Mouse (Mus musculus): ENCODE data around the gene Pcsk7.

The Pcsk7 gene

DNA sequence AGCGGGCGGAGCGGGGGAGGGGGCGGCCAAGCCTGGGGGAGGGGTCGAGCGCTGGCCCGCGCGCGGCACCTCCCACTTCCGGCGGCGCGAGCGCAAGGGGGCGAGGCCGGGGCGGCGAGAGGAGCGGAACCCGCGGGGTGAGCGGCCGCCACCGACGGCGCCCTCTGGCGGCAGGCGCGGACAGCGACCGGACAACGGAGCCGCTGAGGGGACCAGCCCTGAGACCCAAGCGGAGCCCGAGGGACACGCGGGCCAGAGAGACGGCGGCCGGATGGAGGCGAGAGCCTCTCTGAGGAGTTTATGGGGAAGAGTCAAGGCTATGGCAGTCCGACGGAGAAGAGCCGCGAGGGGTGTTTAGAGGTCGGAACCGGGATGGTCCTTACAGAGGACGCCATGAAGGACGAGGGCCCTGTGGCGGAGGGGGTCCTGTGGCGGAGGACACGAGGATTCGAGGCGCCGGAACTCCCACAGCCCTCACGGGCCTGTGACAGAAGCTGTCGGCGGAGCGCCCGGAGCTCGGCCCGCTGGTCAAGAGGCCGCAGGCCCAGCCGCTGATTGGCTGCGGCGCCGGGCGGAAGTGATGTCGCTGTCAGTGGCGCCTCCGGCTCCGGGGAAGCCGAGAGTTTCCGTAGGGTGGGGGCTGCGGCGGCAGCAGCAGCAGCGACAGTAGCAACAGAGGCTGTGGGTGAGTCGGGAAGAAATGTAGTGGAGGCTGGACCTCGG lies at the start of gene Pcsk7, which contains the start of gene Rnf214:
Gene Pcsk7, plus strand, starts transcription at position 143 of the 723 bp plus-strand sequence.
Gene Rnf214, minus strand, starts transcription at position 557 of the 723 bp plus-strand sequence.
- peak; percentile 91 for DNase-seq

DNA sequence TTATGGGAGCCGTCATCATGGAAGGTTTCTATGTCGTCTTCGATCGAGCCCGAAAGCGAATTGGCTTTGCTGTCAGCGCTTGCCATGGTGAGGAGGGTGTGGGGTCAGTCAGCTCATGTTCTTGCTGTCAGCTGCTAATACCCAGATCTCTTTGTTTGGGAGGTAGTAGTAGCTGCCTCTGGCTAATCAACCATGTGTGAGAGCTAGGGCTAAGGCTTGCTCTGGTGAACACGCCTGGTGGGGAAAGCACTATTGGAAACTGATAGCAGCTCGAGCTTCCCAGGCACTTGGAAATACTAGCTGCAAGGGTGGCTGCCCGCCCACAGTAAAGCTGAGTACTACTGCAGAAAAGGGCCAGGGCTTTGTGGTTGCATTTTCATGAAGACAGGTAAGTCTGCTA lies 46.9 kb upstream of the Pcsk7 start:
- DNase-seq = no peak

DNA sequence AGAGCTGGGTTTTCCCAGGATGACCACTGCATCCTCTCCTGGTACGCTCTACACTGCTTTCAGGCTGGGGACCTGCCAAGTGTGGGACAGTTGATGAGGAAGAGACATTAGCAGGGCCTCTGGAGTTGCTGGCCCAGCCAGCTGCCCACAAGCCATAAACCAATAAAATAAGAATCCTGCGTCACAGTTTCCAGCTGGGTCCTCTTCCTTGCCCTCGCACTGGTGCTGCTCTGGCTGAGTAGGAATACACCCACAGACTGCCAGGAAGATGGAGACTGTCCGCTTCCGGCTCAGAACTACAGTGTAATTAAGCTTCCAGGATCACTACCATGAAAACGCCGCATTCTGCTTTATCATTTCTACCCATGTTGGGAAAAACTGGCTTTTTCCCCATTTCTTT lies 44.5 kb upstream of the Pcsk7 start:
- DNase-seq = no peak

DNA sequence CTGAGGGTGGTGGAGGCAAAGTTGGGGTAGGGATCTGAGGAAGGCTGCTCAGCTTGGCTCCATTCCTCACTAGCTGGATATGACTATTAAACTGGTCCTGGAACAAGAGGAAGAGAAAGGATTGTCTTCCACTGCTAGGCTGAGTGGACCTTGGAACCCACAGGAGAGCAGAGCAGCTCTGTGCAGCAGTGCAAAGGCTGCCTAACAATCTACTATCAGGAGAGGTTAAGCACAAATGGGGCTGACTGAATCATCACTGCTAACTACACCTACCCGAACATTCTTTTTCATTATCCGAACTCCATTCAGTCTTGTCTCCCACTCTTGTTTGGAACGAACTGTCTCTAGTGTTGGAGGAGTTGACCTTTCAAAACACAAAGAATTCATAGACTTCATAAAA lies 37.1 kb upstream of the Pcsk7 start:
- no peak for DNase-seq

DNA sequence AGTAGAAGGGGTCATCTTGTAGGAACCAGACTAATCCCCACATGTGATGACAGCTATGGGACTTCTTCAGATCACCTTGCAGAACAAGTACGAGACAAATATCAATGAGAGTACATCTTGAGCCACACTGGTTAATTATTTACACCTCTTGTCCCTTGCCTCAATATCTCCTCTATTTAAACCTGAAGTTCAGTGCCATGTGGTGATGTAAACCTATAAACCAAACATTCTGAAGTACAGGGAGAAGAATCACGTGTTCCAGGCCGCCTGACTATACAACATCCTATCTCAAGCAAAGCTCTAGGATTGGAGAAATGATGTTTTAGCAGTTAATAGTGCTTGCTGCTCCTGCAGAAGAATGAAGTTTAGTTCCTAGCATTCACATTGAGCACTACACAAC lies 36.0 kb upstream of the Pcsk7 start:
- no peak for DNase-seq

DNA sequence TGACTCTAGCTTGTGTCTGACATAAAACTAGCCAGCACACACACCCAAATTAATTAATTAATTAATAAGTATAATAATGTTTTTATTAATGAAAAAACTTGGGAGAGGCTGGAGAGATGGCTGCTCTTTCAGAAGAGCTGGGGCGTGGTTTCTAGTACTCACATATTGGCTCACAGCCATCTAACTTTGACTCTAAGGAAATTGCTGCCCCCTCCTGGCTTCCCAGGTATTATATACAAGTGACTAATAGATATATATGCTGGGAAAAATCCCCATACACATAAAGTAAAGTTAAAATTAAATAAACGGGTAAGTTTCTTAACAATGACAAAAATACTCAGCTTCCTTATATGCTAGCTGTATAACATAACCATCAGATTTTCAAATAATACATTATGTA lies 28.4 kb upstream of the Pcsk7 start:
- DNase-seq = peak; percentile 43 to 61

DNA sequence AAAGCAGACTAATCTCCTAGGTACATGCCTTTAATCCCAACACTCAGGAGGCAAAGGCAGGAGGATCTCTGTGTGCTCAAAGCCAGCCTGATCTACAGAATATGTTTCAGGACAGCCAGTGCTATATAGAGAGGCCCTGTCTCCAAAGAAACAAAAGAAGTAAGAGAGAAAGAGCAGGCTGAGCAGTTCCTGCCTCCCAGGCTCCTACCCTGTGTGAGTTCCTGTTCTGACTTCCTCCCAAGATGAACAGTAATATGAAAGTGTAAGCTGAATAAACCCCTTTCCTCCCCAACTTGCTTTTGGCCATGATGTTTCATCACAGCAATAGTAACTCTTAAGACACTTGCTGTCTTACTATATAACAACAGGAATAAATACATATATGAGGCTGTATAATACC lies 12.6 kb upstream of the Pcsk7 start:
- DNase-seq = no peak

DNA sequence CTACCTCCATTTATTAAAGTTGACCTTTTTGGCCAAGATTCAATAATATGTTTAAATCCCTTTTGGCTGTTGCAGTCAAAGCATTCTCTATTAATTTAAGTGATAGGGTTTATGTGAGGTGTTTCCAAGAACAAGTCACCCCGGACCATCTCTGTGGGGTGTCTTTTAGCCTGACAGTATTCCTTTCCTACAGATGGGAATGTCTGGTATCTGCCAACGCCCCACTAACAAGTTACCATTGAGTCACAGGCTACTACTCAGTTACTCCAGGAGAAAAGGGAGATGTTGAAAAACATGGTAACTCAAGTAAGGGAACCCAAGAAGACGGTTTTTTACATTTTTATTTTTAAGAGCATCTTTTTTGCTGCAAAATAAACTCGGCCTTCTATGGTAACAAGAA lies 1.1 kb upstream of the Pcsk7 start:
- no peak for DNase-seq

DNA sequence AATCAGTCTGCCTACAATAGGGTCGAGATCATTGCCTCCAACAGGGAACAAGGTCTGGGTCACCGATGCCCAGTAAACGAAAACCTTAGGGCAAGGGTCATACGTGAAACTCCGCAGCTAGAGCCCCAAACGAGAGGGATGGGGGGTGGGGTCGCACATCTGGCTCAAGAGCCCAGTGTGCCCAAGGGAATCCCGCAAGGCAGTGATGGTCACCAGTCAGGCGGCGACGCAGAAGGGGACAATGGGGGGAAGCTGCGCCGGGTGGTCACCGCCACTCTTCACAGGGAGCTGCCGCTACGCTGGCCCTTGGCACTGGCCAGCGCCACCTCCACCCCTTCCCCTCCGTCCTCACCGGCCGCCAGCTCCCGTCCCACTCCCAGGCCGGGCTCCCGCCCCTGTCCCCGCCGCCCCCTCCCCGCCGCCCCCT lies 473 bp upstream of the Pcsk7 start:
- peak; percentile 23 to 32 for DNase-seq

DNA sequence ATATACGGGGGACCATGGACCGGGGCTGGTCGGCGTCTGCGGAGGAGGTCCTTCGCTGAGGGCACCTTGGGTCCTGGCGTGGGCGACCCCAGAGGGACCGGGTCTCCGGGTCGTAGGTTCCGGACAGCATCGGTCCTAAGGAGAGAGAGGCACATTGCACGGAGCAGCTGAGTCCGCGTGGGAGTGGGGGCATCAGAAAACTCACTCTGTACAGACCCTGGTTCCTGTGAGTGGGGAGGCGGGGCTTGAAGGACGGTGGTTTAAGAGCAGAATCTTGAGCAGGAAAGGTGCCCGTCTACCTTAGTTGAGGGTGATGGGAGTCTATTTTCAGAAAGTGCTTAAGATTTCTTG lies 756 bp downstream of the Pcsk7 start:
- DNase-seq = peak; percentile 31 to 32

DNA sequence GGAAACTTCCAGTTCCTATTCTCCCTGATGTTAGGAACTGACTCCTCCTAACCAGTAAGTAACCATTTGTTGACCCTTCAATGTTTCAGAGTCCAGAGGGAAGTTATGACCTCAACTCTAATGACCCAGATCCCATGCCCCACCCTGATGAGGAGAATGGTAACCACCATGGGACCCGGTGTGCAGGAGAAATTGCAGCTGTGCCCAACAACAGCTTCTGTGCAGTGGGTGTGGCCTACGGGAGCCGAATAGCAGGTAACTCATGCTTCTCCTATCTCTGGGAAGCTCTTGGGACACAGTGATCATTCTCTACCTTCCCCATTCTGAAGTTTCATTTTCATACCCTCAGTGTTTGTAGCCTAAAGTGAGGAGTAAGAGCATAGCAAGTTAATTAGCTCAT lies 4.7 kb downstream of the Pcsk7 start:
- DNase-seq = no peak

DNA sequence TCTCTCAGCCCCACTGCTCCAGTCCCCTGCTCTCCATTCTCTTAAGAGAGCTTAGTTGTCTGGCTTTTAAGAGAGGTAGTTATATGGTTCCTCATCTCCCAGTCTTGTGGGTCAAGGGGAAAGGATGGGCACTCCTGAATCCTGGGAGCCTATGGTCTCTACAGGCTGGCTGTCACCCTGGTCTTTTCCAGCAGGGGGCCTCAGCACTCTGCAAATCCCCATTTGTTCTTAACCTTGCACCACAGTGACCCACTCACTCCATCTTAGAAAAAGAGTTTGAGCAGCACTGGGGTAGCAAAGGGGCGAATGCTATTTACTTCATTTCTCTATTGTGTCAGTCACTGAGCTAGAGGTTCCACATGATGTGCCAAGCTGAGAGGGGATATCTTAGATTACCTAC lies 5.4 kb downstream of the Pcsk7 start:
- peak in 1 of 2 experiments; percentile 74 for DNase-seq

DNA sequence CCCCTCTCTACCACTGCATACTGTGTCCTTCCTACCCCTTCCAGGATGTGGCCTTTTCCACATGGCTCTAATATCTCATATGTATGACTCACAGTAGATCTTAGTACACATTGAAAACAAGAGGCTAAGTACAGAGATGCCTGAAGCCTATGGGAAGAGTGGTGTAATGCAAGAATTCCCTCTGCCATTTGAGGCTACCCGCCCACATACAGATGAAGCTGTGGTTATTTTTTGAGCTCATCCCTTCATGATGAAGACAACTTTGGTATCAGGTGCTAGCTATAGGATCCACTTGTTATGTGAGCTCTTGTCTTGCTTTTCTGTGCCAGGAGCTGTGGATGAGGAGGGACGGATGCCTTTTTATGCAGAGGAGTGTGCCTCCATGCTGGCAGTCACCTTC lies 9.4 kb downstream of the Pcsk7 start:
- no peak for DNase-seq

DNA sequence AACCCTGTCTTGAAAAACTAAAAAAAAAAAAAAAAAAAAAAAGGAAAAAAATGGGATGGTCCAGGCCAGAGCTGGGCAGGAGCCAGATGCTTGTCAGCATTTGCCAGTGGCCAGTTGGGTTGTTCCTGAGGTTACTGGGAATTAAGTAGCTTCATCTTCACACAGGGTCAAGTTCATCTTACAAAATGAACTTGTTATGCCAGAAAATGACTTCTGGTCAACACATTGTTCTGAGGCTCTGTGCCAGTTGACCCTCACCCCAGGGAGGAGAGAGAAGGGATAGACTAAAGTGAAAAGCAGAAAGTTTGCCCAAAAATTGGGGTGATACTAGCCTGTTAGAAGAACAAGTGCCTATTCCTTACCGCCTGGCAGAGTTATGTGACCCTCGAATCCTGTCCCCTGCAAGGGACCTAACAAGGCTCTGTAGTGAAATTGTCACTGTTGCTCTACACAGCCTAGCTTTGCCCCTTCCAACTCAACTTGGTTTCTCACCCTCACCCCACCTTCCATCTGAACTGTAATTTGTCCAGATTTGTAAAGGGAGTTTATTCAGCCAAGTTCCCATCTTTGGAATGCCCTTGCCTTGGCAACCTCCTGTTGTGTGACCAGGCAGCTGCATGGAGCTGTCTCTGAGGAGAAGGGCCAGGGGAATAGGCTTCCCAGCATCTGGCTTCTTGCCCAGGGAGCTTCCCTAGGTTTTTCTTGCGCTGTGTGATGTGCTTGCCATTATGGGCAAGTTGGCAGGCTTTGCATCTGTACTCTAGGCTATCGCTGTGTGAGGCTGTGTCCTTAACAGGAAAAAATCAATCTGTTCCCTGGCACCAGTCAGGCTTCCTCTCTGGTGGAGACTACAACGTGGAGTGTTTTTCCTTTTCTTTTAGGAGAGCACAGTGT lies 11.0 kb downstream of the Pcsk7 start:
- DNase-seq = peak; percentile 60 to 61

DNA sequence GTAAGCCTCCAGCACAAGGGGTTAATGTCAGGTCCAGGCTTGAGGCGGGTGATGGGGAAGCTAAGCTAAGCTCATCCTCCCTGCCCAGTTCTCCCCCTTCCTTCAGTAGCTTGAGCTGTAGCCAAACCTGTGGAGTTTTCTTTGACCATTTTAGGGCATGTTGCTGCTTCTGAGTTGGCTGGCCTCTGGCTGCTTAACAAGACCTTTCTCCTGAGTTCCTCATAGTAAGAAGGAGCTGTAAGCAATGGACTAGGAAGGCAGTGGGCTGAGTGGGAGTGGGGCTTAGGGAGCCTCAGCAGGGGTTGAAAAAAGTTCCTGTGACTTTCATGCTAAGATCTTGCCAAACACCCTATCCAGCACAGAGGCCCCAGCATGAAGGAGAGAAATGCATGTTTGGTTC lies 13.6 kb downstream of the Pcsk7 start:
- DNase-seq = no peak

DNA sequence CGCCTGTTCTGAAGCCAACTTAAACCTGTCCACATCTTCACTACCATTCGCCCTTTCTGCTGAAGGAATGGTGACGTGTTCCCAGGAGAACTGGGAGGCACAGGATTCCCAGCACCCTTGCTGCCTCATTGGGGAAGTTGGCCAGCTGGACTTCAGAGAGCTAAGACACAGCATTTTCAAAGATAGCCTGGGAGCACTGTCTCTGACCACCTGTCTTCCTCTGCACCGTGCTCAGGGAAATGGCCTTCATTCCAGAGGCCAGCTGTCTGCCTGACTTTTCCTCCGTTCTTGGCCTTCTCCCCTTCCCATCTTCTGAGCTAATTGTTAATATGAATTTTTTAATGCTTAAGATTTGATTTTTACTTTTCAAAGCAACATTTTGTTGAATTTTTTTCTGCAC lies 23.0 kb downstream of the Pcsk7 start:
- DNase-seq = no peak

DNA sequence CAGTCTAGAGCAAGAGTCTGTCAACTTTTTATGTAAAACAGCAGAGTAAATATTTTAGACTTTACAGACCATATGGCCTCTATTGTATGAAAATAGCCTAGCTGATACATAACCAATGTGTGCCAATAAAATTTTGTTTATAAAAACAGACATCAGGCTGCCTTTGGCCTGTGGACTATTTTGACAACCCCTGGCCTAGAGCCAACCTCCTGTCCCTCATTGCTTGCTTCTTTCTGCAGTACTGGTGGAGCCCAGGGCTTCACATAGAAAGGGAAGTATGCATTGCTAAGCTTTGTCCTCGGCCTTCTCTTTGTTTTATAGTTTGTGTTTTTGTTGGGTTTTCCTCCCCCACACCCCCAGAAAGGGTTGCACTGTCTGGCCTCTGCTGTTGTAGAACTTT lies 25.7 kb downstream of the Pcsk7 start:
- no peak for DNase-seq

DNA sequence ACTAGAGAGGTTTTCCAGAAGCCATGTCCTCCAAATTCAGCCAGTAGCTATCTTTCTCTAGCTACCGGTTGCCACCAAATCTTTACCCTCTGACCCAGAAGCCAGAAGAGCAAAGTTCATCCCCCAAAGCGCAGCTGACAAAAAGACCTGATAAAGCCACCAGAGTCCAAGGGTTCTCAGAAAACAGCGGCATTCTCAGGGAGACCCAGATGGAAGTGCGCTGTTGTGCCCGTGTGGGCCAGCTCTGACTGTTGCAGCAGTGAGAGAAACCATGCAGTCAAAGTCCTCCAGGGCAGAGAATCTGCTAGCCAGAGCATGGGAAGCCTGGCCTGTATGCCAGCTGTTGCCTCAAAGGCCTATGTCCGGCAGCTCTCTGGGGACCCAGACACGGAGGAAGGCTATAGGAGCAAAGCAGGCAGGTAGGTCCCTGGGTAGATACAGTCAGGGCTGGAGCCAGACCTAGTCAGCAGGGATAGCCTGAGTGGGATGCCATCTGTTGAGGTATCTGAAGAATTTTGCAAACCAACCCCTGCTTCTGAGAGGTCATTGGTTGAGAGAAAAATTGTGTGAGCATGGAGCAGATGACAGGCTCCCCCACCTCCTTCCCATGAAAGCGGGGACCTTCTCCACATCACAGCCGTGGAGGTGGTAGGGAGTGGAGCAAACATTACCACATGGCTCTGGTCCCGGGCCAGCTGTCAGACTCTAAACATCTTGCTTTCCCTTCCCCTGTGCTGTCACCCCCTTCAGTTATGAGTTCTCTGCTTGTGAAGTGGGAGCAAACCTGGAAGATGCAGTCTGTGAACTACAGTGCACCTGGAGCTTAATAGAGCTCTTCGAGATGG lies 26.5 kb downstream of the Pcsk7 start:
- DNase-seq = peak; percentile 39 to 40

DNA sequence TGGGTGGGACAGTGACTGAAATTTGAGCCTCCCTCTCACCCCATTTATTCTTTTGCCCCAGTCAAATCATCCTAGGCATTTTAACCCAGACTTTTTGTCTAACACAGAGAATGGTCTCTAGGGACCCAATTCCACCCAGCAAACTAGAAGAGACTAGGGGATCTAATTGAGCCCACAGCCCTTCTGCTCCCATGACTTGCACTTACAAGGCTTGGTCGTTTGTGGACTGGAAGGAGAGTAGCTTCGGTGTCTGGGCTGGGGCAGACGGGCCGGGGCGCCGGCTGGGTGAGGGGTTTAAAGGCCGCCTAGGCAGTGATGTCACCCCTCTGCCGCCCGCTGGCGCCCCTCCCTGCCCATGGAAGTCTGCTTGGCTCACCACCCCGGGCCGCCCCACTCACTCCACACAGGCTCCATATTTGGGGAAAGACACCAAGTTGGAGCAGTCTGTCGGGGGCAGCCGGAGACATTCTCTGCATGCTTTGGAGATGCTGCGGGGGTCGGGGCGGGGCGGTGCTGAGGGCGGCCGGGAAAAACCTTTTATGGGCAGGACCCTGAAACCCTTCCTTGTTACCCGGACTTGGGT lies 29.4 kb downstream of the Pcsk7 start, which contains the start of gene Tagln:
Gene Tagln, minus strand, starts transcription at position 431 of the 583 bp plus-strand sequence.
- DNase-seq = no peak

DNA sequence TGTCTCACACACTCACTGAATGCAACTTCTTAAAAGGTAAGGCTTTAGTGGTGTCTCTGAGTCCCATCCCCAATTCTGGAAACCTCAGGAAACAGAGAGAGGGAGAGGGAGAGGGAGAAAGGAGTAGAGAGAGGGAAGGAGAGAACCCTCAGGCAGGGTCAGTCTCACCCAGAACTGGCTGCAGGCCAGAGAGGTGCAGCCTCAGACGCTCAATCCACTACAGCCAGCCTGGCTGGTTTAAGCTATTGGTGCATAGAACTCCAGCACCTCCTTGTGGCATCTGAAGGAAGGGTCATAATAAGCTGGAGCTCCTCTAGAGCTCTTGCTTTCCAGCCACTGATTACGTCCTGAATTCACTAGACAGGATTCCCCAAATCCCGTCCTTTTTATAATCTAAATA lies 30.6 kb downstream of the Pcsk7 start:
- peak; percentile 76 to 82 for DNase-seq

DNA sequence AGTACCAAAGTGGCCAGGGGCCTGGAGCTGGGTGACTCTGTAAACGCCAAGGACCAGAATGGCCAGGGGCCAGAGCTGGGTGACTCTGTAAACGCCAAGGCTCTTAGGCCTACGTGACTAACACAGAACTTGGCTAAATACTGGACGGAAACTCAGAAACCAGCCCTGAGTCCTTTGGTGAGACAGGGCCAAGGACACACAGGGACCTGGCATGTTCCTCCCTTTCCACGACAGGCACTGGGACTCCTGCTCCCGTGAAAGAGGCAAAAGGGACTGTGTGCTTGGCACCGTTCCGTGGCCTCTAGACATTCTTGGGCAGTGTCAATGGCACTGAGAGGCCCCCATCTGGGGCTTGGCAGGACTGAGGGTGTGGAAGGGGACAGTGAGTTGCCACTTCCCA lies 31.8 kb downstream of the Pcsk7 start:
- peak in 1 of 2 experiments; percentile 34 for DNase-seq

DNA sequence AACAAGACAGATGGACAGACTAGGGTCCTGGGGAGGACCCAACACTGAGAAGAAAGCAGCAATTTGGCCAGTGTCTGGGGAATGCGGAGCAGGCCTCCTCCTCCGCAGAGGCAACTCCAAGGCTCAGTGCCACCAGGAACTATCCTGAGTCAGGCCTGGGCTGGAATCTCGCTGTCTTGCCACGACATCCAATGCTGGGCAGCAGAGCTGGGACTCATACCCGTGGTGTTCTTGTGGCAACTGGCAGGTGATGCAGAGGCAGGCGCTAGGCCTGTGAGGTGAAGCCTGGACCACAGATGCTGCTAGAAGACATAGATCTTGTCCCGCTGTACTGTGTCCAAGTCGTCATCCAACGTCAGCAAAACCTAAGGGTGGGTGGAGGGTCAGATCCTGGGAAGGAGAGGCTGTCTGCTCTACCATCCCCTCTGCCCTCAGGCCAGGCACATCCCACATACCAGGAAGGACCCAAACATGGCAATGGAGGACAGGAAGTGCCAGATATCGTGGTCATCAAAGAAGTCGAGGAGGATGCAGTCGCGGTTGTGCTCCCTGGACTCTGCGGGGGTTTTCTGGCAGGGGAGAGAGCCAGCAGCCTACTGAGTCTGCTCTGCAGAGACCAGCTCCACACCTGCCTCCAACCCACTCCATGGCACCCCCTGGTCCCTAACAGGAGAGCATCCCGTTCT lies 32.8 kb downstream of the Pcsk7 start:
- DNase-seq = no peak
